Comparison of ENCODE assay signal across 23 mouse cellular contexts in genomic region chr9:54051298-54052068, GRCm38 (mm10). TPM values are rescaled to one million over a fixed set of nuclear protein-coding genes. Genes with fewer than 3 reads are reported as not detected.
"Had no signal": no experiment of that assay in that cellular context is flagged by ENCODE, and none has a peak within 500 bp of the region (broad histone marks: within the 10 kb centered on the region; RNA-seq: fewer than 3 reads in every experiment).

No protein-coding gene starts in this region.

- DNase-seq: forebrain, postnatal 0 days; gastrocnemius, postnatal 14 days; gastrocnemius, postnatal 36 days; heart, adult 18-20 months; heart, postnatal 14 days; heart, postnatal 36 days; kidney, adult 18-20 months; kidney, adult 8-10 months; kidney, postnatal 10 days; kidney, postnatal 25 days; kidney, postnatal 4 days; left cerebral cortex, postnatal 4 days had no signal

- H3K27me3 ChIP-seq: heart, embryonic 13.5 days; heart, embryonic 15.5 days; hindbrain, embryonic 13.5 days; hindbrain, embryonic 15.5 days; limb, embryonic 15.5 days had no signal

- H3K4me1 ChIP-seq: heart, embryonic 13.5 days; heart, embryonic 15.5 days; hindbrain, embryonic 13.5 days; hindbrain, embryonic 15.5 days; limb, embryonic 13.5 days; limb, embryonic 15.5 days had no signal

- H3K36me3 ChIP-seq: heart, embryonic 13.5 days; heart, embryonic 15.5 days; hindbrain, embryonic 13.5 days; hindbrain, embryonic 15.5 days; limb, embryonic 13.5 days; limb, embryonic 15.5 days had no signal

- H3K4me3 ChIP-seq: heart, embryonic 13.5 days; heart, embryonic 15.5 days; hindbrain, embryonic 13.5 days; hindbrain, embryonic 15.5 days; layer of hippocampus, adult 2 months; left cerebral cortex, adult 2 months; limb, embryonic 13.5 days; limb, embryonic 15.5 days had no signal

- ATAC-seq: forebrain, postnatal 0 days; hindbrain, postnatal 0 days had no signal

- H3K9me3 ChIP-seq: heart, embryonic 13.5 days; heart, embryonic 15.5 days; hindbrain, embryonic 13.5 days; hindbrain, embryonic 15.5 days; limb, embryonic 13.5 days; limb, embryonic 15.5 days had no signal

- H3K9ac ChIP-seq: forebrain, postnatal 0 days; heart, embryonic 13.5 days; heart, embryonic 15.5 days; hindbrain, embryonic 13.5 days; hindbrain, embryonic 15.5 days; limb, embryonic 13.5 days; limb, embryonic 15.5 days had no signal

- H3K4me2 ChIP-seq: heart, embryonic 11.5 days; heart, embryonic 13.5 days; heart, embryonic 15.5 days; hindbrain, embryonic 13.5 days; hindbrain, embryonic 15.5 days; limb, embryonic 13.5 days; limb, embryonic 15.5 days had no signal

- H3K27ac ChIP-seq: heart, embryonic 13.5 days; heart, embryonic 15.5 days; hindbrain, embryonic 13.5 days; hindbrain, embryonic 15.5 days; hindbrain, postnatal 0 days; layer of hippocampus, adult 2 months; left cerebral cortex, adult 2 months; limb, embryonic 13.5 days; limb, embryonic 15.5 days had no signal

RNA-seq across cellular contexts. Expression of gene Tnfaip8l3, which starts 16.7 kb away (rescaled TPM):
- total RNA-seq: gastrocnemius, postnatal 36 days; hematopoietic stem cell, adult 5-6 weeks had no signal
